Mouse (Mus musculus): ENCODE results near the gene Abhd5.

Gene Abhd5

DNA sequence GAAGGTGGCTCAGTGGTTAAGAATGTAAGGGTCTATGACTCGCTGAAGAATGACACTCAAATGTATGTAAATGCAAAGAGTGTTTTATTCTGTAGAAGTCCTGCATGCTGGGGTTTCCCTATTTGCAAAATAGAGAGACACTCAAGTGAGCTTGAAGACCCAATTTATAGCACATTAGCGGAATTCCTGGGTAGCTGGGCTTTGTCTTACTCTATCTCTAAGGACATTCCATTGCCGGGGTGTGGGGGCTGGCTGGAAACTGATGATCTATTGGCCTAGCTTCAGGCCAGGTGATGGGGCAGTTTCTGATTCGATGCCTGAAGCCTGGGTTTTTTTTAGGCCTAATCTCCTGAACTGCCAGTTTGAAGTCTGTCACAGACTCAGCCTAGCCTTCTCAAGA, 36.5 kb upstream of the Abhd5 start:
- Histone ChIP-seq H3K27me3 (ENCODE audit: insufficient read depth, low read length) (peaks cover 8% of the 10 kb centered on the region; the same call in 1 of the 2 replicates), H3K4me3 (replicated peaks; ENCODE audit: low read length) (no peak overlapping the region), H3K4me1 (replicated peaks; ENCODE audit: low read depth, low read length) (peaks cover 35% of the 10 kb centered on the region), H3K36me3 (ENCODE audit: insufficient read depth, low read length) (no peaks in the 10 kb centered on the region), H3K9me3 (ENCODE audit: low read length) (no peaks in the 10 kb centered on the region)
- TF ChIP-seq CTCF (conservative IDR thresholded peaks at IDR 0.05; ENCODE audit: low read length) (no peak), NANOG (IDR thresholded peaks at IDR 0.05; ENCODE audit: borderline replicate concordance, low read length) (peak; percentile 77; the same call in 1 of the 2 replicates), POU5F1 (IDR thresholded peaks at IDR 0.05; ENCODE audit: borderline replicate concordance, low read length) (no peak)

DNA sequence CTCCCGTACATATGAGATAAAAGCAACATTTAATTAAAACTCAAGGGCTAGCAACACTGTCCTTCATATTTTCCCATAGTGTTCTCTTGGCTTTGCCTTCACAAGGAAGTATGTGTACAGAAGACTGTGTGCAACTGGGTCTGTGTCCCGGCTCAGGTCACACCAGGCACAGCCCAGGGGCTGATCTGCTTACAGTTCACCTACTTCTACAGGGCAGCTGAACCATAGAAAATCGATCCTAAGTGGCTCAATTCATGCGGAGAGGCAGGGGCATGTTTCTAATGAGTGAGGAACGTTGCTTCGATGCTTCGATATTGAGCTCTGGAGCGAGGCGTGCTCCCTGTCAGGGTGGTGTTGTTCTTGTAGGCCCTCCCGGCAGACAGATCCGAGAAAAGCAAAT, 35.9 kb upstream of the Abhd5 start:
- H3K4me1 ChIP-seq (replicated peaks; ENCODE audit: low read depth, low read length) = peaks cover 31% of the 10 kb centered on the region
- H3K27me3 ChIP-seq (ENCODE audit: insufficient read depth, low read length) = peaks cover 8% of the 10 kb centered on the region; the same call in 1 of the 2 replicates
- no peak overlapping the region for H3K4me3 ChIP-seq (replicated peaks; ENCODE audit: low read length)
- H3K36me3 ChIP-seq (ENCODE audit: insufficient read depth, low read length) = no peaks in the 10 kb centered on the region
- H3K9me3 ChIP-seq (ENCODE audit: low read length) = no peaks in the 10 kb centered on the region
- no peak for TF ChIP-seq POU5F1 (IDR thresholded peaks at IDR 0.05; ENCODE audit: borderline replicate concordance, low read length)
- TF ChIP-seq NANOG (IDR thresholded peaks at IDR 0.05; ENCODE audit: borderline replicate concordance, low read length) = no peak
- TF ChIP-seq CTCF (conservative IDR thresholded peaks at IDR 0.05; ENCODE audit: low read length) = no peak

DNA sequence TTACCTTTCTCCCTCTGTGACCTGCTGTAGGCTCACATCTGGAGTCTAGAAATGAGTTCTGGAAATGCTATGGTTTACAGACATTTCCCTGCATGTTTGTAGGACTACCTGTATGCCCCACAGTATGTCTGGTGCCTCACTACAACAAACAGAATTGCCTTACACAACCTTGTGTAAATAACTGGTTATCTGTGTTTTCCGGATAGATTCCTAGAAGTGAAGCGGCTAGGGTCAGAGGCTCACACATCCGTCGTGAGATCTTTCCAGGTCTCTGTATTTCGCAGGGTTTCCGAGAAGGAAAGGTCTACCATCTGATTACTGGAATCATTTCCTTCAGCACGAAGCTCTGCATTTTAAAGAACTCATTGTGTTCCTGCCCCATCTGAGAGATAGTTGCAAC, 34.8 kb upstream of the Abhd5 start:
- Histone ChIP-seq H3K9me3 (ENCODE audit: low read length) (no peaks in the 10 kb centered on the region), H3K36me3 (ENCODE audit: insufficient read depth, low read length) (no peaks in the 10 kb centered on the region), H3K4me3 (replicated peaks; ENCODE audit: low read length) (no peak overlapping the region), H3K27me3 (ENCODE audit: insufficient read depth, low read length) (peaks cover 15% of the 10 kb centered on the region), H3K4me1 (replicated peaks; ENCODE audit: low read depth, low read length) (peaks cover 24% of the 10 kb centered on the region)
- TF ChIP-seq CTCF (conservative IDR thresholded peaks at IDR 0.05; ENCODE audit: low read length) (no peak), POU5F1 (IDR thresholded peaks at IDR 0.05; ENCODE audit: borderline replicate concordance, low read length) (no peak), NANOG (IDR thresholded peaks at IDR 0.05; ENCODE audit: borderline replicate concordance, low read length) (no peak)

DNA sequence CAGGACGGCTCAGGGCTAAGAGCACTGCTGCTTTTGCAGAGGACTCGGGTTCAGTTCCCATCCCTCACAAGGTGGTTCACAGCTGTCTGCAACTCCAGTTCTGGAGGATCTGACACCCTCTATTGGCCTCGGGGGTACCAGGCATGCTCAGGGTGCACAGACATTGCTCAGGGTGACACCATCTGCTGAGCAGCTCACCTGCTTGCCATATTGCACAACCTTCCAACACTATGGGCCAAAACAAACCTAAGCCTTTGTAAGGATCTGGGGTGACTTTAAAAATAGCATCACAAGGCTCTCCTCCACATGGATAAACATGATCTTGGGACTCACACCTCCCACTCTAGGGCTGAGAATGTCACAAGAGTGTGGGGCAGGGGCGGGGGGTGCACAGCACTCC, 30.8 kb upstream of the Abhd5 start:
- Histone ChIP-seq H3K4me3 (replicated peaks; ENCODE audit: low read length) (no peak overlapping the region), H3K36me3 (ENCODE audit: insufficient read depth, low read length) (no peaks in the 10 kb centered on the region), H3K9me3 (ENCODE audit: low read length) (peaks cover 4% of the 10 kb centered on the region; the same call in 1 of the 2 replicates), H3K4me1 (replicated peaks; ENCODE audit: low read depth, low read length) (no peaks in the 10 kb centered on the region), H3K27me3 (ENCODE audit: insufficient read depth, low read length) (peaks cover 19% of the 10 kb centered on the region)
- TF ChIP-seq POU5F1 (IDR thresholded peaks at IDR 0.05; ENCODE audit: borderline replicate concordance, low read length) (no peak), NANOG (IDR thresholded peaks at IDR 0.05; ENCODE audit: borderline replicate concordance, low read length) (no peak), CTCF (conservative IDR thresholded peaks at IDR 0.05; ENCODE audit: low read length) (no peak)

DNA sequence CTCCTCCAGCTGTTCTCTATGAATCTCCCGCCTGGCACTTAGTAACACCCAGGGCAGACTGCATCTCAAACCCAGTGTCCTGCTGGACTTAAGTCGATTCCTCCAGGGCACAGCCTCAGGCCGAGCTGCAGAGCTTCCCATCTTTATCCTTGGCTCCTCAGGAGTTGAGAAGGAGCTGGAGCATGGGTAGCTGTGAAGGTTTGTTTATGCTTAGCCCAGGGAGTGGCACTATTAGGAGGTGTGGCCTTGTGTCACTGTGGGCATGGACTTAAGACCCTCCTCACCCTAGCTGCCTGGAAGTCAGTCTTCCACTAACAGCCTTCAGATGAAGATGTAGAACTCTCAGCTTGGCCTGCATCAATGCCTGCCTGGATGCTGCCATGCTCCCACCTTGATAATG, 29.1 kb upstream of the Abhd5 start:
- peaks cover 4% of the 10 kb centered on the region; the same call in 1 of the 2 replicates for H3K9me3 ChIP-seq (ENCODE audit: low read length)
- no peak for TF ChIP-seq POU5F1 (IDR thresholded peaks at IDR 0.05; ENCODE audit: borderline replicate concordance, low read length)
- no peak for TF ChIP-seq NANOG (IDR thresholded peaks at IDR 0.05; ENCODE audit: borderline replicate concordance, low read length)
- no peak for TF ChIP-seq CTCF (conservative IDR thresholded peaks at IDR 0.05; ENCODE audit: low read length)

DNA sequence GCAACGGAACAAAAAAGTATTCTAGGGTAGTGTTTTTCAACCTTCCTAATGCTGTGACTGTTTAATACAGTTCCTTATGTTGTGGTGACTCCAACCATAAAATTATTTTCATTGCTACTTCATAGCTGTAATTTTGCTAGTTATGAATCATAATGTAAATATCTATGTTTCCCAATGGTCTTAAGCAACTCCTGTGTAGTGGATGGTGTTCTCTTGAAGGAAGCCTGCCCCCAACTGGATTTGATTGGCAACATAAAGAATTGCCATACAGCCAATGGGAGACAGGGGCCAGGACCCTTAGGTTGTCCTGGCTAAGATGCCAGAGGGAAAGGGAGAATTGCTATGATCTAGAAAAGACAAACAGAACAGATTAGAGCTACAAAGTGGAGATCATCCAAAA, 25.4 kb upstream of the Abhd5 start:
- peaks cover 4% of the 10 kb centered on the region; the same call in 1 of the 2 replicates for H3K9me3 ChIP-seq (ENCODE audit: low read length)
- H3K4me3 ChIP-seq (replicated peaks; ENCODE audit: low read length) = no peak overlapping the region
- TF ChIP-seq CTCF (conservative IDR thresholded peaks at IDR 0.05; ENCODE audit: low read length) = no peak
- no peak for TF ChIP-seq NANOG (IDR thresholded peaks at IDR 0.05; ENCODE audit: borderline replicate concordance, low read length)

More for the DNA sequence above, 29.1 kb upstream of the Abhd5 start:
- H3K4me3 ChIP-seq (replicated peaks; ENCODE audit: low read length) = no peak overlapping the region
- no peaks in the 10 kb centered on the region for H3K36me3 ChIP-seq (ENCODE audit: insufficient read depth, low read length)
- H3K4me1 ChIP-seq (replicated peaks; ENCODE audit: low read depth, low read length) = no peaks in the 10 kb centered on the region
- peaks cover 17% of the 10 kb centered on the region for H3K27me3 ChIP-seq (ENCODE audit: insufficient read depth, low read length)

DNA sequence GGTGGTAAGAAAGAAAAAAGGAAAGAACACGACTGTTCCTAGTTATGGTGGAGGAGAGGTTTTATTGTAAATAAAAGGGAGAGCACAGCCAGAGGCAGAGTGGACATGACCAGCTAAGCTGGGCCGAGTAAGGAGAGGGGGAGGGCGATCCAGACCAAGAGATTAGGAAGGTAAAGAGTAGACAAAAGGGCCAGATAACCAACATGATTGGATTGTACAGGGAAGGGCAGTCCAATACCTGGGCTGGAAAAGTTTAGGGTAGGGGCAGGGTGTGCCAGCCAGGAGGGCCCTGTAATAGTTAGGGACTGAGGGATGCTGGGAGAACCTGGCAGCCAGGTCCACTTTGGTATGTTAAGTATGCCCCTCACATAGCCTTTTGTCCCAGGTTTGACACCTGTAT, 23.2 kb upstream of the Abhd5 start:
- H3K36me3 ChIP-seq (ENCODE audit: insufficient read depth, low read length) = no peaks in the 10 kb centered on the region
- no peak overlapping the region for H3K4me3 ChIP-seq (replicated peaks; ENCODE audit: low read length)
- TF ChIP-seq NANOG (IDR thresholded peaks at IDR 0.05; ENCODE audit: borderline replicate concordance, low read length) (no peak), CTCF (conservative IDR thresholded peaks at IDR 0.05; ENCODE audit: low read length) (no peak)
- no peaks in the 10 kb centered on the region for H3K27me3 ChIP-seq (ENCODE audit: insufficient read depth, low read length)
- peaks cover 4% of the 10 kb centered on the region; the same call in 1 of the 2 replicates for H3K9me3 ChIP-seq (ENCODE audit: low read length)
- no peaks in the 10 kb centered on the region for H3K4me1 ChIP-seq (replicated peaks; ENCODE audit: low read depth, low read length)

More for the DNA sequence above, 25.4 kb upstream of the Abhd5 start:
- H3K36me3 ChIP-seq (ENCODE audit: insufficient read depth, low read length) = no peaks in the 10 kb centered on the region
- H3K4me1 ChIP-seq (replicated peaks; ENCODE audit: low read depth, low read length) = no peaks in the 10 kb centered on the region
- peaks cover 8% of the 10 kb centered on the region for H3K27me3 ChIP-seq (ENCODE audit: insufficient read depth, low read length)

DNA sequence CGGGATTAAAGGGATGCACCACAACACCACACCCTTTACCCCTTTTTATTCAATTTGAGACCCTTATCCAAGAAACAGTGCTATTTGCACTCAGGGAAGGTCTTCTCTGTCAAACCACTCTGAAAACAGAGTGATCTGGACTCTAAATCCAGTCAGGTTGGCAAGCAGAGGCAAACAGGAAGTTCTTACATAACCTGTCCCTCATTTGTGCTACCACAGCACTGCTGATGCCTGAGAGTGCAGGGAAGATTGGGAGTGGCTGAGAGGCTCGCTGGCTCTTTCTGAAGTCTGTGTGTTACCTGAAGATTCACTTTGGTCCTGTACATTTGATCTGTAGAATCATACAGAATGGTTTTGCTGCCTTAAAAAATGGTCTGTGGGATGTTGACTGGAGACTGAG, 14.7 kb upstream of the Abhd5 start:
- no peak overlapping the region for H3K4me3 ChIP-seq (replicated peaks; ENCODE audit: low read length)
- H3K27me3 ChIP-seq (ENCODE audit: insufficient read depth, low read length) = peaks cover 8% of the 10 kb centered on the region
- no peaks in the 10 kb centered on the region for H3K4me1 ChIP-seq (replicated peaks; ENCODE audit: low read depth, low read length)
- H3K9me3 ChIP-seq (ENCODE audit: low read length) = no peaks in the 10 kb centered on the region
- TF ChIP-seq NANOG (IDR thresholded peaks at IDR 0.05; ENCODE audit: borderline replicate concordance, low read length) = no peak
- H3K36me3 ChIP-seq (ENCODE audit: insufficient read depth, low read length) = no peaks in the 10 kb centered on the region

DNA sequence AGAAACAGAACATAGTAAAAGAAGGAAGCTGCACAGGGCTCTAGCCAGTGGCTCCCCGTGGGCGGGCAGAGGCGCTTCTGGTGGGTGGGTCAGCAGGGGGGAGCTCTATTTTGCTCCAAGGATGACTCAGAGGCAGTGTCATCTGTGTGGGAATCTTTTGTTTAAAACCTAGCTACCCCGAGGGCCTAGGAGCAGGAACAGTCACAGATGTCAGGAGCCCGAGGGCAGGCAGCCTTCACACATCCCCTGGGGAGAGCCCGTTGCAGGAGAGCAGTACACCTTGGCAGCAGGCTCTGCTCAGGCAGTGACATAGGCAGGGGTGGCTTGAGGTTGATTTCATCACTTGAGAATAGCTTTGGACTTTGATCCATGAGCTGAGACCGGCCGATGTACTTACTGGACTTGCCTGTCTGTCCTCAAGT, 13.9 kb upstream of the Abhd5 start:
- TF ChIP-seq NANOG (IDR thresholded peaks at IDR 0.05; ENCODE audit: borderline replicate concordance, low read length) = no peak
- no peak for TF ChIP-seq POU5F1 (IDR thresholded peaks at IDR 0.05; ENCODE audit: borderline replicate concordance, low read length)
- TF ChIP-seq CTCF (conservative IDR thresholded peaks at IDR 0.05; ENCODE audit: low read length) = no peak
- Histone ChIP-seq H3K9me3 (ENCODE audit: low read length) (no peaks in the 10 kb centered on the region), H3K4me3 (replicated peaks; ENCODE audit: low read length) (no peak overlapping the region), H3K36me3 (ENCODE audit: insufficient read depth, low read length) (no peaks in the 10 kb centered on the region), H3K4me1 (replicated peaks; ENCODE audit: low read depth, low read length) (no peaks in the 10 kb centered on the region), H3K27me3 (ENCODE audit: insufficient read depth, low read length) (peaks cover 8% of the 10 kb centered on the region)
